Mouse (Mus musculus) heart, adult 2 months (tissue): ENCODE measurements around the gene Pym1. TPM values are rescaled to one million over a fixed set of nuclear protein-coding genes. Genes with fewer than 3 reads are reported as not detected.

Experiments
- DNase-seq, 2 experiments: peaks; one replicate each; pipeline ENCODE4 v3.0.0; 2021
- H3K27ac ChIP-seq: fragments of 200-600 bp; 2 replicates; pipeline ENCODE4 v1.8.1; 2022
- H3K27me3 ChIP-seq: fragments of 200-500 bp; 2 replicates; pipeline ENCODE4 v1.6.1; 2012; ENCODE audit warnings: mild to moderate bottlenecking, low read length, inconsistent platforms, mixed read lengths; ENCODE audit not compliant: control insufficient read depth, insufficient read depth
- H3K36me3 ChIP-seq: fragments of 200-500 bp; 2 replicates; pipeline ENCODE4 v1.6.1; 2012; ENCODE audit warnings: low read length, inconsistent platforms; ENCODE audit not compliant: control insufficient read depth, insufficient read depth
- H3K4me1 ChIP-seq: fragments of 200-500 bp; 2 replicates; pipeline ENCODE4 v1.6.1; 2011; ENCODE audit warnings: low read length; ENCODE audit not compliant: control insufficient read depth, insufficient read depth
- H3K4me3 ChIP-seq: fragments of 200-600 bp; 2 replicates; pipeline ENCODE4 v1.8.1; 2022
- H3K79me2 ChIP-seq: fragments of 200-500 bp; replicated peaks from 2 replicates; pipeline ENCODE4 v1.6.1; 2012; ENCODE audit warnings: mild to moderate bottlenecking, inconsistent platforms, low read length, moderate library complexity, mixed read lengths; ENCODE audit not compliant: control insufficient read depth, insufficient read depth
- H3K9ac ChIP-seq: fragments of 200-500 bp; 2 replicates; pipeline ENCODE4 v1.6.1; 2012; ENCODE audit warnings: low read depth, mild to moderate bottlenecking, control low read depth, inconsistent platforms, low read length, mixed read lengths
- CTCF ChIP-seq: fragments of 200-600 bp; IDR thresholded peaks from 2 replicates; pipeline ENCODE4 v1.8.1; 2022; ENCODE audit warnings: antibody characterized with exemption, mild to moderate bottlenecking, moderate library complexity
- EP300 ChIP-seq: fragments of 200-500 bp; IDR thresholded peaks from 2 replicates; pipeline ENCODE4 v1.6.1; 2011; ENCODE audit warnings: low read depth, low read length, control low read depth; ENCODE audit not compliant: insufficient read depth
- POLR2A ChIP-seq: fragments of 200-500 bp; IDR thresholded peaks from 2 replicates; pipeline ENCODE4 v1.6.1; 2011; ENCODE audit warnings: mild to moderate bottlenecking, low read depth, low read length, control low read depth; ENCODE audit not compliant: insufficient read depth
- WGBS: fragments of 180-500 bp; shearing (Covaris S2); methylation state at CpG from one replicate; pipeline ENCODE4 v1.1.7; 2018; 5-methylcytosine and 5-hydroxymethylcytosine counted together
- intact Hi-C: fragments of 180-260 bp; cut with DNase I; formaldehyde crosslinking; loops from one replicate; pipeline ENCODE4 v1.15.1; 2025
- polyA plus RNA-seq: library from polyadenylated mRNA; depleted of rRNA; stranded (reverse); fragments of >200 nt; gene quantifications from 2 replicates; pipeline ENCODE4 v1.2.3, GENCODE M21; 2012
- total RNA-seq, 2 experiments: library from RNA; stranded (reverse); gene quantifications; 2 replicates each; pipeline ENCODE4 v1.2.3; 2021

Pym1 gene
- total and polyA plus RNA-seq, 3 experiments, result 7.9 to 9.4 (median 8.6) TPM

- no peaks in the 10 kb centered on the region for H3K27me3 ChIP-seq
- 83% methylated on average over 1 of the region's 1 CpGs for WGBS
- H3K36me3 ChIP-seq, result peaks cover 5% of the 10 kb centered on the region
- H3K4me3 ChIP-seq, result no peak overlapping the region
- DNase-seq, result no peak
- intact Hi-C loops, result loop anchor here (2.0 kb wide), 1 partner anchor 23 kb away; no protein-coding TSS in a partner anchor
- peaks cover 8% of the 10 kb centered on the region for H3K4me1 ChIP-seq
- no peak for TF ChIP-seq CTCF
- no peak for TF ChIP-seq POLR2A
- no peak for TF ChIP-seq EP300
- no peaks in the 10 kb centered on the region for H3K79me2 ChIP-seq
- no peak overlapping the region for H3K9ac ChIP-seq
- peak overlapping the region; percentile 88 for H3K27ac ChIP-seq
Measured at GRCm38 (mm10) chr10:128780200-128780599, 32.5 kb downstream of the Pym1 start.

GRCm38 (mm10) chr10:128790398-128791124 is 42.9 kb downstream of the Pym1 start, which contains the start of gene Mmp19:
TSS of gene Mmp19 (plus strand) at chr10:128790910.
- no peaks in the 10 kb centered on the region for H3K4me1 ChIP-seq
- H3K27ac ChIP-seq, result peak within 1 kb of the TSS; percentile 41
- no peak within 1 kb of the TSS for H3K9ac ChIP-seq
- H3K4me3 ChIP-seq, result peak within 1 kb of the TSS; percentile 11; the same call in 1 of the 2 replicates
- intact Hi-C loops, result no loop called here
- 58% methylated on average over 7 of the region's 7 CpGs for WGBS
- H3K27me3 ChIP-seq, result no peaks in the 10 kb centered on the region
- TF ChIP-seq EP300 (no peak), CTCF (no peak), POLR2A (no peak)
- no peaks in the 10 kb centered on the region for H3K36me3 ChIP-seq
- H3K79me2 ChIP-seq, result no peaks in the 10 kb centered on the region
- DNase-seq, result peak; percentile 43 to 46

GRCm38 (mm10) chr10:128792041-128792440 is 44.4 kb downstream of the Pym1 start:
- no peak for TF ChIP-seq POLR2A
- TF ChIP-seq EP300, result no peak
- TF ChIP-seq CTCF, result peak; percentile 32
- DNase-seq, result no peak
- Histone ChIP-seq H3K36me3 (no peaks in the 10 kb centered on the region), H3K9ac (no peak overlapping the region), H3K79me2 (no peaks in the 10 kb centered on the region), H3K4me1 (no peaks in the 10 kb centered on the region), H3K27ac (no peak overlapping the region), H3K4me3 (no peak overlapping the region), H3K27me3 (no peaks in the 10 kb centered on the region)
- intact Hi-C loops, result no loop called here

- DNase-seq, result no peak
- H3K27ac ChIP-seq, result no peak overlapping the region
Measured at GRCm38 (mm10) chr10:128793258-128793657, 45.6 kb downstream of the Pym1 start.

GRCm38 (mm10) chr10:128794391-128794790 is 46.7 kb downstream of the Pym1 start:
- H3K4me1 ChIP-seq, result no peaks in the 10 kb centered on the region
- no peak overlapping the region for H3K4me3 ChIP-seq
- no peaks in the 10 kb centered on the region for H3K79me2 ChIP-seq
- H3K9ac ChIP-seq, result no peak overlapping the region
- intact Hi-C loops, result no loop called here
- H3K27ac ChIP-seq, result no peak overlapping the region
- no peaks in the 10 kb centered on the region for H3K27me3 ChIP-seq
- DNase-seq, result no peak
- H3K36me3 ChIP-seq, result no peaks in the 10 kb centered on the region
- 69% methylated on average over 5 of the region's 5 CpGs for WGBS
- TF ChIP-seq POLR2A (no peak), EP300 (no peak), CTCF (no peak)

More at GRCm38 (mm10) chr10:128793258-128793657, 45.6 kb downstream of the Pym1 start:
- no peaks in the 10 kb centered on the region for H3K36me3 ChIP-seq
- H3K9ac ChIP-seq, result no peak overlapping the region
- TF ChIP-seq POLR2A (no peak), EP300 (no peak), CTCF (no peak)
- no peaks in the 10 kb centered on the region for H3K79me2 ChIP-seq
- H3K27me3 ChIP-seq, result no peaks in the 10 kb centered on the region
- H3K4me1 ChIP-seq, result no peaks in the 10 kb centered on the region
- H3K4me3 ChIP-seq, result no peak overlapping the region
- WGBS, result 100% methylated on average over 1 of the region's 1 CpGs
- intact Hi-C loops, result no loop called here

GRCm38 (mm10) chr10:128795581-128795980 is 47.9 kb downstream of the Pym1 start:
- Histone ChIP-seq H3K36me3 (no peaks in the 10 kb centered on the region), H3K4me3 (no peak overlapping the region), H3K27ac (no peak overlapping the region), H3K27me3 (no peaks in the 10 kb centered on the region), H3K9ac (no peak overlapping the region), H3K79me2 (no peaks in the 10 kb centered on the region), H3K4me1 (no peaks in the 10 kb centered on the region)
- no peak for DNase-seq
- intact Hi-C loops, result no loop called here
- WGBS, result 86% methylated on average over 3 of the region's 3 CpGs
- TF ChIP-seq POLR2A (no peak), CTCF (no peak), EP300 (no peak)
